Mouse (Mus musculus) heart, postnatal 4 days (tissue): ENCODE data around the gene Washc1. TPM values are rescaled to one million over a fixed set of nuclear protein-coding genes. Genes with fewer than 3 reads are reported as not detected.
"Not testable (repeated sequence)": the region's sequence is repeated elsewhere in the genome, so short reads cannot be mapped to it uniquely, and the experiment has no call there.

ENCODE experiments used
- DNase-seq: peaks from one replicate; pipeline ENCODE4 v3.0.0; 2021
- total RNA-seq, 2 experiments: library from RNA; stranded (reverse); gene quantifications; 2 replicates each; pipeline ENCODE4 v1.2.3; 2021

Gene Washc1
- 10 to 100 TPM; 25.1 to 26.7 TPM for total RNA-seq

GRCm38 (mm10) chr17:66111402-66111959 lies at the start of gene Washc1:
Washc1 (plus strand) TSS chr17:66111545.
- peak; percentile 91 for DNase-seq

DNA sequence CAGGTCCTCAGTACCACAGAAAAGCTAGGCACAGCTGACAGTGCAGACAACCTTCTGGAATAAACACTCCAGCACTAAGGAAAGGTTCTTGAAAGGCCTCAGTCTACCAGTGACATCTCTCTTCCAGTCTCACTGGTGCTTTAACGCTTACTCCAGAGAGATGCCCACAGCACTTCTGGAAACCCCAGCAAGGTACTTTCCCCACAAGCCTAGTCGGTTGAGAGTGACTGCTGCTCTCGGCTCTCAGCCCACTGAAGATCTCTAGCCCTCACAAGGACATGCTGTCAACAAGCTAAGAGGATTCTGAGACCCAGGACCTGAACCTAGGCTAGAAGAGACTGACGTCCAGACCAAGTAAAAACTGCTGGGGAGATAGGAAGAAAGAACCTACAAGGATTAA lies 46.2 kb upstream of the Washc1 start:
- DNase-seq = no peak

- not testable (repeated sequence) for DNase-seq
Measured at GRCm38 (mm10) chr17:66069036-66069435, 42.3 kb upstream of the Washc1 start.

DNA sequence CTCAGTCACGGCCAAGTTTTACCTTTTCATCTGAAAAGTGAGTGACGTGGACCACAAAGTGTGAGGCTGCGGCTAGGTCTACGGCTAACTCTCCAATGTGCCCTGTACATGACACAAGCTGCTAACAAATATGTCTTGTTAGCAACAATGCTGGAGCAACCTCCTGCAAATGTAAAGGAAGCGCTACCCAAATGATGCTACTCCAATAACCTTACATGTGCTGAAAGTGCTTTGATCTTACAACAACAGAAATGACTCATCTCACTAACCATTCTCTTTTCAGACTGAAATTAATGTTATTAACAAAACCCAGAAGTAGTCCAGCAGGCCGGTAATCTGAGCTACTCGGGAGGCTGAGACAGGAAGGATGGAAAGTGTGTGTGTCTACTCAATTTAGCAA lies 37.4 kb upstream of the Washc1 start:
- DNase-seq = no peak

DNA sequence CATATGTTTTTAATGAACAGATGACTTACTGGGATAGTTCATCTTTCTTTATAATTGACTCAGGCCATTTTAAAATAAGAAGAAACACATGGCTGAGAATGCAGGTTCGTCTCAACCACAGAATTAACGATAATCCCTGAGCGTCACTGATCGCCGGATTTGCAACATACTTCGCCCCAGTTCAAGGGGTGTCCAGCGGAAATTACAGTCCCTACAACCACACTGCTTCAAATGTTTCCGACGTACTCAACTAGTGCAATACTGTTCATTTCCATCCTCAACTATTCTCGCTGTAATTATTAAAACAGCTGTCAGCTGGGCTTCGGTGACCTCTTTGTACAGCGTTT lies 35.5 kb upstream of the Washc1 start:
- no peak for DNase-seq

- DNase-seq = peak; percentile 41
Measured at GRCm38 (mm10) chr17:66076174-66076927, 35.0 kb upstream of the Washc1 start.

- peak; percentile 96 for DNase-seq
Measured at GRCm38 (mm10) chr17:66076934-66077333, 34.4 kb upstream of the Washc1 start, which contains the start of gene Ankrd12. Ankrd12 (minus strand) TSS chr17:66077089.

DNA sequence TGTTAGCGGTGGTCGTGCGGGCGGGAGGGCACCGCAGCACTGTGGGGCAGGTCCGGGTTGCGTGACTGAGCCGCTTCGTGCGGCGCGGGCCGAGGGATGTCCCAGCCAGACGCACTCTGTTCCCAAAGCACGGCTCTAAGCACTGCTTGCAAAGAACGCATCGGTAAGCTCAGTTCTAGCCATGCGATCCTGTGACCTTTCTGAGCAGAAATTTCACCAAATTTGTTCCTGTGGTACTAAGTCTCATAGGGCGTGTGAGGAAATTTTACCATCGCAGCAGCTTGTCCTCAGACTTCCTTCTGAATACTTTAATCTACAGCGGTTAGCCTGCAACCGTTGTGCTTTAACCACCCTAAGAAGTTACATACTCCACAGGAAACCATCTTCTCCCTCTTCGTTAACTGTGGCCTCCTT lies 33.9 kb upstream of the Washc1 start:
- no peak for DNase-seq

- DNase-seq = no peak
Measured at GRCm38 (mm10) chr17:66084486-66084885, 26.9 kb upstream of the Washc1 start.

DNA sequence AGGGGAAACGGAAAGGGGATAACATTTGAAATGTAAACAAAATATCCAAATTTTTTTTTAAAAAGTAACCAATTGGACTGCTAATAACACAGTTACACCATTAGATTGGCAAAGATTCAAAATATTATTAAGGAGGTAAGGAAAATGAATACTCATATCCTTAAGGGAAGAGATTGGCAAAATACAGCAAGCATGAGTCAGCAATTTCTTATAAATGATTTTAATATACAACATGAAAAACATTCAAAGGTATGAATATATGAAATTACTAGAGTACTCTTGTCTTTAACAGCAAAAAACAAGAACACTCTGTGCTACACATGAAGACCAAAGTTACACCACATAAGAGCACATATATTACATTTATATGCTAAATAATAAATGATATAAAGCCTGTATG lies 26.3 kb upstream of the Washc1 start:
- DNase-seq = no peak

DNA sequence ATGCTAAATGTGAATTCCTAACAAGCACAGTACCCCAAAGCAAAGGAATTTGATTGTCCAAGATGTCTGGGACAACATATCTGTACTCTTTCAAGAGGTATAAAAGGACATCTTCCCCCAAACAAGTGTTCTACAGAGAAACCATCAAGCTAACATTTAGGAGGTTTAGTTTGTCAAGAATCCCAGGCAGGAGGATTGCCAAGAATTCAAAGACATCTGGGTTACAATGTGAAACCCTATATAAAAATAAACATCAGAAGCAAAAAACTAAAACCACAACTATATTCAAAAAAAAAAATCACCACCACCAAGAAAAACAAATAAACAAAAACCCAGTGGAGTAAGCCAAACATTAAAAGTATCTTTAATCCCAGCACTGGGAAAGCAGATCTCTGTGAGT lies 21.1 kb upstream of the Washc1 start:
- DNase-seq = no peak

- no peak for DNase-seq
Measured at GRCm38 (mm10) chr17:66091392-66091791, 20.0 kb upstream of the Washc1 start.

DNA sequence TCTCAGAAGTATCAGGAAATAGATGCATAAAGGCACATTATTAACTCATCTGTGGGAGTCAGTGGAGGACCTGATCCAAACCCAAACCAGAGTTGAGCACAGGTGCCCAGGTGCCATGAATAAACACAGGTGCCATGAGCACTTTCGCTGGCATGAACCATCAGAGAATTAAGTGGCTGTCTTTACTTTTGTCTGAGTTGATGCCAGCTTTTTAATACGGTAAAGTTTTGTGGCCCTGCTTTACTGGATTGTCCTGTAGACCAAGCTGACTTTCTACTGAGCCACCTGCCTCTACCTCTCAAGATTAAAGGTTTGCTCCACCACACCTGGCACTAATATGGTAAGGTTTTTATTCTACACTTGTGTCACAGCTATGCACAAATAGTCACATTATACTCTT lies 19.3 kb upstream of the Washc1 start:
- no peak for DNase-seq

GRCm38 (mm10) chr17:66092664-66093063 lies 18.7 kb upstream of the Washc1 start:
- DNase-seq = no peak

- no peak for DNase-seq
Measured at GRCm38 (mm10) chr17:66100566-66101379, 10.6 kb upstream of the Washc1 start.

GRCm38 (mm10) chr17:66101380-66102330 lies 9.7 kb upstream of the Washc1 start, which contains the start of gene Ndufv2:
Ndufv2 (minus strand) TSS chr17:66101559.
- peak; percentile 93 for DNase-seq

- no peak for DNase-seq
Measured at GRCm38 (mm10) chr17:66104076-66104475, 7.3 kb upstream of the Washc1 start.

DNA sequence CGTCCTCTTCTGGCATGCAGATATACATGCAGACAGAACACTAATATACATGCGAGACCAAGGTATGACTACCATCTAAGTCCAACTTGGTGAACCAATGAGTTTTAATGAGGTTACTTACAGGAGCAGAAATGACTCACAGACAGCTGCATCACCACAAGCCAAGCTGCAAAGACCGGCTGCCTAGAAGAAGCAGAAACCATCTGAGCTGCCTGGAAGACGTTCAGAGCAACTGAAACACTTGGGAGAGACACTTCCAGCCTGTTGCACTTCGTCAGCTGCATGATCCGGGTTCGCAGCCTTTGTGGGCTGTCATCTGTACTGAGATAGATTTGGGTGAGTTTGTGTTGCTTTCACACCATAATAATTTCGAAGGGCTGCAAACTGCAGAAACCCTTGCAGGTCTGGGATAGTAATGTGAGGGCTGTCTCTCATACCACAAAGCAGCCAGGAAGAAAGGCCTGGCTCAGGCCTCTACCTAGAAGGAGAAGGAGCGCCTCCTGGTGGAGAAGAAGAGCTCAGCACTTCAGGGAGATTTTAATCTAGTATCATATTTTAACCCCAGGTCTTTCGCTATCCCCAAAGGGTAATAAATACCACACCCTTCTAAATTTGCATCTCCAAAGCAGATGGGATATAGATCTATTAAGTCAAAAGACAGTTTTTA lies 4.6 kb upstream of the Washc1 start:
- peak; percentile 77 for DNase-seq

GRCm38 (mm10) chr17:66107466-66107865 lies 3.9 kb upstream of the Washc1 start:
- no peak for DNase-seq

DNA sequence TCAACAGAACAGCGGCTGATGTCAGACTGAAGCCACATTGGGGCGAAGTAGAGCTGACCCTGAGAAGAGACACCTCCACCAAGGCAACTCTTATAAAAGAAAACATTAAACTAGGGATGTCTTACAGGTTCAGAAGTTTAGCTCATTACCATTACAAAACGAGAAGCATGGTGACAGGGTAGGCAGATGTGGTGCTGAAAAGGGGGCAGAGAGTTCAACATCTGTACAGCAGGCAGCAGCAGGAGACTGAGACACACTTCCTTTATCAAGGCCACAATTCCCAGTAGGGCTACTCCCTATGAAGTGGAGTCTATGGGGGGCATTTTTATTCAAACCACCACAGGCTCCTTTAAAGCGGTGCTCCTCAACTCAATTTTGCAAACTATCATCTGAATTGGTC lies 3.1 kb upstream of the Washc1 start:
- DNase-seq = no peak

GRCm38 (mm10) chr17:66110746-66111145 lies 599 bp upstream of the Washc1 start:
- DNase-seq = peak; percentile 51

DNA sequence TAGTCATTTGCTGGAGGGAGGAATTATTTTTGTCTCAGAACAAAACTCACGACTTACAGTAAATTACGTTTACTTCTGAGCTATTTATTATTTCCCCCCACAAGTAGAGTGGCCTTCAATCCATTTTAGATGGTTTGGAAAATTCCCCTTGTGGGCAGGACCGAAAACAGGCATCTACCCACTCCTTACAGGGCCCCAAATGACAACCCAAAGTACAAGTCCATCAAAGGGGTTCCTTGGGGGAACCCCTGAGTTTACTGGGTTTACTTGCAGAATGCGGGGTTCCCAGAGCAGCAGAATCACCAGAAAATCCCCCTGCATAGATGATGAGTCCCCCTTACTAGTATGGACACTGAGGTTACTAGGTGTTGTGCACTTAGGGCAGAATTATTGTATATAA lies 821 bp downstream of the Washc1 start:
- no peak for DNase-seq
